Mouse (Mus musculus) lung, postnatal 4 days (tissue): ENCODE measurements around the gene Irx3.
A peak's percentile ranks its signal among the peaks of the same experiment; 100 is the strongest.

Source experiments
- DNase-seq, 2 experiments: peaks; one replicate each; pipeline ENCODE4 v3.0.0; 2021

The Irx3 gene

GRCm38 (mm10) chr8:91801839-91802238 is at the start of gene Irx3:
Irx3 (minus strand) TSS chr8:91802067.
- DNase-seq, result peak; percentile 85 to 94

GRCm38 (mm10) chr8:91851359-91851758 is 49.5 kb upstream of the Irx3 start:
- no peak for DNase-seq

GRCm38 (mm10) chr8:91849984-91850383 is 48.1 kb upstream of the Irx3 start:
- no peak for DNase-seq

- DNase-seq, result no peak
These were observed 47.7 kb upstream of the Irx3 start for GRCm38 (mm10) chr8:91849529-91849928.

- DNase-seq, result no peak
These were observed 43.8 kb upstream of the Irx3 start for GRCm38 (mm10) chr8:91845641-91846040.

- no peak for DNase-seq
These were observed 35.3 kb upstream of the Irx3 start for GRCm38 (mm10) chr8:91837131-91837530.

GRCm38 (mm10) chr8:91836685-91837084 is 34.8 kb upstream of the Irx3 start:
- DNase-seq, result no peak

- peak in 1 of 2 experiments; percentile 30 for DNase-seq
These were observed 25.8 kb upstream of the Irx3 start for GRCm38 (mm10) chr8:91827661-91828060.

- no peak for DNase-seq
These were observed 25.3 kb upstream of the Irx3 start for GRCm38 (mm10) chr8:91827192-91827591.

GRCm38 (mm10) chr8:91823357-91823756 is 21.5 kb upstream of the Irx3 start:
- peak; percentile 10 to 54 for DNase-seq

- no peak for DNase-seq
These were observed 20.9 kb upstream of the Irx3 start for GRCm38 (mm10) chr8:91822746-91823145.

- DNase-seq, result no peak
These were observed 20.1 kb upstream of the Irx3 start for GRCm38 (mm10) chr8:91821976-91822375.

- DNase-seq, result no peak
These were observed 17.9 kb upstream of the Irx3 start for GRCm38 (mm10) chr8:91819778-91820177.

- DNase-seq, result peak; percentile 20 to 58
These were observed 16.9 kb upstream of the Irx3 start for GRCm38 (mm10) chr8:91818784-91819183.

GRCm38 (mm10) chr8:91814106-91814505 is 12.2 kb upstream of the Irx3 start:
- DNase-seq, result no peak

- DNase-seq, result peak; percentile 41 to 58
These were observed 4.9 kb upstream of the Irx3 start for GRCm38 (mm10) chr8:91806720-91807241.

GRCm38 (mm10) chr8:91806084-91806719 is 4.3 kb upstream of the Irx3 start:
- DNase-seq, result peak; percentile 28 to 36

GRCm38 (mm10) chr8:91805254-91805671 is 3.4 kb upstream of the Irx3 start:
- DNase-seq, result peak; percentile 40 to 52

- peak; percentile 33 to 36 for DNase-seq
These were observed 2.8 kb upstream of the Irx3 start for GRCm38 (mm10) chr8:91804403-91805253.

GRCm38 (mm10) chr8:91803515-91804402 is 1.9 kb upstream of the Irx3 start:
- DNase-seq, result peak in 1 of 2 experiments; percentile 25

- peak; percentile 33 for DNase-seq
These were observed 795 bp upstream of the Irx3 start for GRCm38 (mm10) chr8:91802401-91803322.
